Mouse (Mus musculus): Measurements from ENCODE around the gene Mcfd2.

GRCm38 (mm10) chr17:87302014-87302794 is 36.5 kb upstream of the Mcfd2 start:
- TF ChIP-seq POLR2A (IDR thresholded peaks at IDR 0.05; ENCODE audit: borderline replicate concordance, low read depth, low read length) (0 out of 2 replicates have a peak, but pooled peaks have one; percentile 61), CTCF (IDR thresholded peaks at IDR 0.05; ENCODE audit: low read depth, low read length) (no peak)
